Mouse (Mus musculus) hindbrain, embryonic 12.5 days (tissue): Measurements from ENCODE around the gene Smo. TPM values are rescaled to one million over a fixed set of nuclear protein-coding genes. Genes with fewer than 3 reads are reported as not detected.

Experiments
- polyA plus RNA-seq: library from polyadenylated mRNA; unstranded; fragments of >200 nt; fragmentation: Nextera tagmentation; extraction: Ambion mirVana; gene quantifications from 2 replicates; pipeline ENCODE4 v1.2.1, GENCODE M21; 2016

Gene Smo
- polyA plus RNA-seq, 1 experiment from 2014 or later = 49.4 TPM

Other genes with a start within 250 kb of the Smo start
- 22.0 and 24.7 TPM in 2 replicates for gene Kcp, start 227.6 kb upstream of the Smo start, polyA plus RNA-seq
- gene Irf5, start 208.9 kb upstream of the Smo start, polyA plus RNA-seq = 2.9 and 3.2 TPM in 2 replicates
- 107 TPM in 2 replicates for gene Tnpo3, start 125.6 kb upstream of the Smo start, polyA plus RNA-seq
- 8.2 and 9.2 TPM in 2 replicates for gene Tspan33, start 41.3 kb upstream of the Smo start, polyA plus RNA-seq
- 21.8 and 25.3 TPM in 2 replicates for gene Ahcyl2, start 32.5 kb downstream of the Smo start, polyA plus RNA-seq
- gene Strip2, start 181.5 kb downstream of the Smo start, polyA plus RNA-seq = 1.5 and 1.7 TPM in 2 replicates